Mouse (Mus musculus) MEL (cell line): ENCODE measurements around the gene 2300009A05Rik.

Source experiments
- CTCF ChIP-seq, 3 experiments: IDR thresholded peaks in 2 of 3; conservative IDR thresholded peaks in 1 of 3; 2 replicates each; pipeline ENCODE4 v1.5.1; 2011 to 2012; ENCODE audit warnings: low read length in 3 of 3, low read depth in 2 of 3, mild to moderate bottlenecking in 2 of 3, improper control_type of control experiment in 1 of 3, inconsistent platforms in 1 of 3, mixed read lengths in 1 of 3, moderate library complexity in 1 of 3; ENCODE audit not compliant: control insufficient read depth in 1 of 3, insufficient read depth in 1 of 3, poor library complexity in 1 of 3, severe bottlenecking in 1 of 3
- ELF1 ChIP-seq: IDR thresholded peaks from 2 replicates; pipeline ENCODE4 v1.6.1; 2014; ENCODE audit warnings: low read depth, mild to moderate bottlenecking, inconsistent platforms, low read length, improper control_type of control experiment, moderate library complexity
- EP300 ChIP-seq, 2 experiments: IDR thresholded peaks; 2 replicates each; pipeline ENCODE4 v1.6.1; 2011; ENCODE audit warnings: improper control_type of control experiment in 2 of 2, low read length in 2 of 2, low read depth in 1 of 2, mild to moderate bottlenecking in 1 of 2
- MAX ChIP-seq: IDR thresholded peaks from 2 replicates; pipeline ENCODE4 v1.6.1; 2011; ENCODE audit warnings: low read length, improper control_type of control experiment
- MYC ChIP-seq: IDR thresholded peaks from 2 replicates; pipeline ENCODE4 v1.6.1; 2011; ENCODE audit warnings: low read depth, mild to moderate bottlenecking, low read length, improper control_type of control experiment, moderate library complexity
- TAL1 ChIP-seq: IDR thresholded peaks from 2 replicates; pipeline ENCODE4 v1.6.1; 2012; ENCODE audit warnings: mild to moderate bottlenecking, inconsistent platforms, low read length, moderate library complexity, mixed read lengths
- TBP ChIP-seq: IDR thresholded peaks from 2 replicates; pipeline ENCODE4 v1.8.0; 2011; ENCODE audit warnings: low read depth, low read length, improper control_type of control experiment

- TF ChIP-seq TBP (no peak), EP300 (IDR thresholded peaks at IDR 0.05; ENCODE audit: low read depth in 1 of 2, low read length in 2 of 2) (no peak), MYC (no peak), ELF1 (no peak), CTCF (IDR thresholded peaks at IDR 0.05 in 2 of 3, conservative IDR thresholded peaks at IDR 0.05 in 1 of 3; ENCODE audit: control insufficient read depth in 1 of 3, insufficient read depth in 1 of 3, low read depth in 2 of 3, low read length in 3 of 3, poor library complexity in 1 of 3, severe bottlenecking in 1 of 3) (no peak), MAX (no peak), TAL1 (no peak)
These were observed 42.3 kb downstream of the 2300009A05Rik start for GRCm38 (mm10) chr9:63356721-63357120.
